ENCODE assay signal across 8 mouse cellular contexts in the genomic region with DNA sequence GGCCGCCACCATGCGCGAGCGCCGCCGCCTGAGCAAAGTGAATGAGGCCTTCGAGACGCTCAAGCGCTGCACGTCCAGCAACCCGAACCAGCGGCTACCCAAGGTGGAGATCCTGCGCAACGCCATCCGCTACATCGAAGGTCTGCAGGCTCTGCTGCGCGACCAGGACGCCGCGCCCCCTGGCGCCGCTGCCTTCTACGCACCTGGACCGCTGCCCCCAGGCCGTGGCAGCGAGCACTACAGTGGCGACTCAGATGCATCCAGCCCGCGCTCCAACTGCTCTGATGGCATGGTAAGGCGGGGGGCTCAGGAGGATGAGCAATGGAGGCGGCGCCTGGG. TPM values are rescaled to one million over a fixed set of nuclear protein-coding genes. Genes with fewer than 3 reads are reported as not detected.
A peak's percentile ranks its signal among the peaks of the same experiment; 100 is the strongest.
DNase-seq lines count a peak whose midpoint lies in the region.

No protein-coding gene starts in this region.

- peak; percentile 75 to 76 for DNase-seq in cerebellum, postnatal 10 days
- DNase-seq in cerebellum, adult 11-12 months: no peak
- DNase-seq in ZHBTc4 (ENCODE audit: low read depth, low spot score) (peak; percentile 69), adipocyte (ENCODE audit: low spot score) (no peak)
- peak; percentile 76 for DNase-seq in gastrocnemius, postnatal 25 days
- DNase-seq in mesoderm, embryonic 11.5 days (ENCODE audit: low read depth, low spot score): peak; percentile 65
- no peak for DNase-seq in urinary bladder, postnatal 25 days (ENCODE audit: low spot score)
- no peak for DNase-seq in thymus, postnatal 4 days

RNA-seq across cellular contexts. Expression of gene Myod1, which starts 0.7 kb away (rescaled TPM):
- total RNA-seq in gastrocnemius, postnatal 25 days (2021): 10 to 100 TPM; 17.7 to 17.8 TPM

RNA-seq across cellular contexts. Expression of gene Kcnc1, which starts 19.3 kb away (rescaled TPM):
- total RNA-seq in gastrocnemius, postnatal 25 days (2021): 10 to 100 TPM; 50.0 to 65.5 TPM

Comparison
In these comparisons a context has a peak if more than half of its experiments do, and no peak if none do; other contexts are left out.
1. DNase-seq: peak in cerebellum, postnatal 10 days (2 of 2), ZHBTc4 (single experiment), gastrocnemius, postnatal 25 days (single experiment) and mesoderm, embryonic 11.5 days (single experiment); none in cerebellum, adult 11-12 months (single experiment), urinary bladder, postnatal 25 days (single experiment), thymus, postnatal 4 days (single experiment) and adipocyte (single experiment).